Mouse (Mus musculus) limb, embryonic 12.5 days (tissue): ENCODE data around the gene Ptprq. TPM values are rescaled to one million over a fixed set of nuclear protein-coding genes. Genes with fewer than 3 reads are reported as not detected.

ENCODE experiments used
- ATAC-seq: fragments of 200-750 bp; cut with Nextera tagmentation; 2 replicates; pipeline ENCODE4 v1.8.0; 2017; ENCODE audit warnings: low read depth, moderate TSS enrichment; ENCODE audit not compliant: insufficient number of reproducible peaks, insufficient read depth, low FRiP score, low TSS enrichment
- H3K27ac ChIP-seq: fragments of 300-500 bp; sonication (generic); 2 replicates; pipeline ENCODE4 v1.5.1; 2016; ENCODE audit warnings: mild to moderate bottlenecking, moderate library complexity
- H3K27me3 ChIP-seq: fragments of 300-500 bp; sonication (generic); 2 replicates; pipeline ENCODE4 v1.6.1; 2016; ENCODE audit warnings: mild to moderate bottlenecking, moderate library complexity
- H3K36me3 ChIP-seq: fragments of 300-500 bp; sonication (generic); 2 replicates; pipeline ENCODE4 v1.6.1; 2016; ENCODE audit warnings: mild to moderate bottlenecking, moderate library complexity
- H3K4me1 ChIP-seq: fragments of 300-500 bp; sonication (generic); replicated peaks from 2 replicates; pipeline ENCODE4 v1.6.1; 2016
- H3K4me2 ChIP-seq: fragments of 300-500 bp; sonication (generic); 2 replicates; pipeline ENCODE4 v1.6.1; 2016; ENCODE audit warnings: mild to moderate bottlenecking, moderate library complexity
- H3K4me3 ChIP-seq: fragments of 300-500 bp; sonication (generic); replicated peaks from 2 replicates; pipeline ENCODE4 v1.5.1; 2016; ENCODE audit warnings: mild to moderate bottlenecking
- H3K9ac ChIP-seq: fragments of 300-500 bp; sonication (generic); replicated peaks from 2 replicates; pipeline ENCODE4 v1.6.1; 2016; ENCODE audit warnings: mild to moderate bottlenecking, moderate library complexity
- H3K9me3 ChIP-seq: fragments of 300-500 bp; sonication (generic); 2 replicates; pipeline ENCODE4 v1.6.1; 2016; ENCODE audit warnings: mild to moderate bottlenecking, moderate library complexity
- WGBS: fragments of 180-500 bp; shearing (Covaris S2); methylation state at CpG from one replicate; pipeline ENCODE4 v1.1.7; 2016; 5-methylcytosine and 5-hydroxymethylcytosine counted together
- polyA plus RNA-seq: library from polyadenylated mRNA; unstranded; fragments of >200 nt; fragmentation: Nextera tagmentation; extraction: Ambion mirVana; gene quantifications from 2 replicates; pipeline ENCODE4 v1.2.1, GENCODE M21; 2016

Ptprq gene
- polyA plus RNA-seq, 1 experiment from 2014 or later = 0.21 TPM

DNA sequence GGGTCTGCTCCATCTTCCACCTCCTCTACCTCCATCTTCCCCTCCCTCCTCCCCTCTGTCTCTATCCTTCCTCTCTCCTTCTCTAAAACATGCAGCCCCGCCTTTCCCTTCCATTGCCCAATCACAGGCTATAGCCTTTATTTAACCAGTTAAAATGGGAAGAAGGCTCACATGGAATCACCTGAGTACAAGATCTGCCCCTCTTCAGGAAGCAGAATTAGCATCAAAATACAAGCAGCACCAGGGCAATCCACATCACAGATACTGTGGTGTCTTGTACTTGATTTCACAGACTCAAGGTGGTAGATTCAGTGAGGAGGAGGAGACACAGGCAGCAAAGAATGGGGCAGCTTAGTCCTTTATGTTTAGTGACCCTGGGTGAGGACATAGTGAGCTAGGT is 191.1 kb downstream of the Ptprq start:
- H3K27ac ChIP-seq = no peak overlapping the region
- no peak overlapping the region for H3K4me3 ChIP-seq
- H3K27me3 ChIP-seq = no peaks in the 10 kb centered on the region
- H3K9me3 ChIP-seq = no peaks in the 10 kb centered on the region
- H3K36me3 ChIP-seq = no peaks in the 10 kb centered on the region
- no peak overlapping the region for H3K9ac ChIP-seq
- no peak overlapping the region for H3K4me2 ChIP-seq
- ATAC-seq = no peak
- no peaks in the 10 kb centered on the region for H3K4me1 ChIP-seq
- 75% methylated on average over 1 of the region's 1 CpGs for WGBS

DNA sequence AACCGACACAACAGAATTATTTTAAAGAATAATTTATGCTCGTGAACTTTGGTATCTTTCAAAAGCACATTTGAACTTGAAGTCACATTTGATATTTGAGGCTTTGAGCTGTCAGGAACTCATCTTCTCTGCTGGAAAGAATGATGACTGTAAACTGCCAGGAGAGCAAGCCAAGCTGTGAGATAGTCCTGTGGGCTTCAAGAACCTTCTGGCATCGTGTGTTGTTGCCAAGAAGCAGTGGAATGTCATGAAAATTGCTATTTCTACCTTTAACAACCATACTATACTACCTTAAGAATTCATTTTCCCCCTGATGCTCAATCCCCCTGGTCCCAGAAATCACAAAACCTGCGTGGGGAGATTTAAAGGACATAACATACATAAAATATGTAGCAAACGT is 200.6 kb downstream of the Ptprq start:
- no peak for ATAC-seq
- H3K4me1 ChIP-seq = no peaks in the 10 kb centered on the region
- H3K27ac ChIP-seq = no peak overlapping the region
- no peaks in the 10 kb centered on the region for H3K9me3 ChIP-seq
- no peaks in the 10 kb centered on the region for H3K36me3 ChIP-seq
- WGBS = 75% methylated on average over 5 of the region's 5 CpGs
- no peaks in the 10 kb centered on the region for H3K27me3 ChIP-seq
- H3K9ac ChIP-seq = no peak overlapping the region
- no peak overlapping the region for H3K4me2 ChIP-seq
- H3K4me3 ChIP-seq = no peak overlapping the region

DNA sequence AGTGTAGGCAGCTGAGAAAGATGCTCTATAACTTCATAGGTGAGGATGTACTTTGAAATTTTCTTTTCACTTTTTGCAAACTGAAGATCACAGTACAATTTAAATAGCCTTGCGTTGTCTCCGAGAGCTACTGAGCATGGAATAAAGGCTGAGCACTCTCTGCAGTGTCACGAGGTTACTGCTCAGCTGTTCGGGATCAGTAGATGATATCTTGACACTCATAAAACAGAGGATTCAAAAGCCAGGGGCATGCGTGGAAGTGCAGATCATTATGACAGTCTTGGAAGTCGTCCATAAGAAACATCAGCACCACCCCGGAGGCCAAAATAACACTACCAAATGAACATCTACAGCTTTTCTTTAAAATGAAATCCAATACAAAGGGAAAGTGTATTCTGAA is 203.2 kb downstream of the Ptprq start:
- WGBS = 76% methylated on average over 7 of the region's 7 CpGs
- Histone ChIP-seq H3K9me3 (no peaks in the 10 kb centered on the region), H3K4me1 (no peaks in the 10 kb centered on the region), H3K4me2 (no peak overlapping the region), H3K27me3 (no peaks in the 10 kb centered on the region), H3K36me3 (no peaks in the 10 kb centered on the region), H3K27ac (no peak overlapping the region), H3K9ac (no peak overlapping the region), H3K4me3 (no peak overlapping the region)
- ATAC-seq = no peak

DNA sequence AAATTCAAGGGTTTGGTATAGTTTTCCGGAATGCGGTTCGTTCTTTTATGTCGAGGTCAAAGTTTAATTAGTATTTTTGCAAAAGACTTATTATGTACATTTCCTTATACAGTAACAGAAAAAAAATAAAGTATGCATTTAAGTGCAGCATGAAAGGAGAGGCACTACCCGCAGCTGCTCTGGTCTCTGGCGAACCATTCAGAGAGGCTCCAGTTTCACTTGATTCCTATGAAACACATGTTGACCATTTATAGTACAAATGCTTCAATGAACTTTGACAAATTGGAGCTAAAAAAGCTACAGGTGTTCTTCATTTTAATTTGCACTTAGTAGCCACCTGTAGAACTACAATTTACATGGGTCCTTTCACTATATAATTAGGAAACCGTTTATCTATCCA is 205.1 kb downstream of the Ptprq start:
- H3K9ac ChIP-seq = no peak overlapping the region
- H3K36me3 ChIP-seq = no peaks in the 10 kb centered on the region
- no peak overlapping the region for H3K27ac ChIP-seq
- no peak for ATAC-seq
- H3K27me3 ChIP-seq = no peaks in the 10 kb centered on the region
- H3K4me2 ChIP-seq = no peak overlapping the region
- H3K4me3 ChIP-seq = no peak overlapping the region
- 39% methylated on average over 7 of the region's 7 CpGs for WGBS
- no peaks in the 10 kb centered on the region for H3K9me3 ChIP-seq
- no peaks in the 10 kb centered on the region for H3K4me1 ChIP-seq

DNA sequence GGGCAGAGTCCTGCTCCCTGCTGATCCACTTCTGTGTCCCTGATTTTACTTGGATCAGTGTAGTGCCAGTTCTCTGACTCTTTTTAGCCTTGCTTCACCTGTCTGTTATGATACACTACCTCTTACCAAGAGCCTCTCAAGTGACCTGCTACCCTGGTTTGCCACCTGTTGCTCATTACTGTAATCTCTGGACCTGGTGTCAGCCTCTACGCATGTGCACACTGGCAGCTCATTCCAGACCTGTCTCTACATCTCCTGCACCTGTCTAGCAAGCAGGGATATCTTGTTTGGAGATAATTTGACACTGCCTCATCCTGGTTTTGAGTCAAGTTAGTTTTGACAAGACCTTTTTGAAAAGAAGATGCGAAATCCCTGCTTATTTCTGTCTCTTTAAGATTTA is 213.5 kb downstream of the Ptprq start:
- WGBS = 64% methylated on average over 2 of the region's 2 CpGs
- H3K27me3 ChIP-seq = no peaks in the 10 kb centered on the region
- H3K27ac ChIP-seq = no peak overlapping the region
- no peaks in the 10 kb centered on the region for H3K36me3 ChIP-seq
- H3K9ac ChIP-seq = no peak overlapping the region
- H3K4me3 ChIP-seq = no peak overlapping the region
- H3K4me1 ChIP-seq = no peaks in the 10 kb centered on the region
- H3K9me3 ChIP-seq = no peaks in the 10 kb centered on the region
- H3K4me2 ChIP-seq = no peak overlapping the region
- no peak for ATAC-seq

DNA sequence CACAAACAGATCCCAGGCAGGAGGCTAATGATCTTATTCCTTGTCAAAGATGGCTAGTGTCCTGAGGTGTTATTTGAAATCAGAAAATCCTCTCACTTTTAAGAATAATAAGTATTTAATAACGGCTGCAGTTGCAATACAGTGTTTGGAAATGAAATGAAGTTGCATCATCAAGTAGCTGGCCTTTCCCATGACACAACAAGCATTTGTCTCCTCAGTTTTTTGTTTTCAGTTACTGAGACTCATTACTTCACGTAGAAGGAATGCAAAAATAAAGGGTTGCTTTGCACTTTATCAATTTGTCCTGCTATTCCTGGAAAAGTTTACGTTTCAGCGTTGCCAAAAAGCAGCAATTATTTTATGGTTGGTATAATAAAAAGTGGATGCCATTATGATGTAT is 216.4 kb downstream of the Ptprq start:
- Histone ChIP-seq H3K9me3 (no peaks in the 10 kb centered on the region), H3K4me1 (no peaks in the 10 kb centered on the region), H3K27me3 (no peaks in the 10 kb centered on the region), H3K4me2 (no peak overlapping the region), H3K36me3 (no peaks in the 10 kb centered on the region), H3K9ac (no peak overlapping the region), H3K4me3 (no peak overlapping the region), H3K27ac (no peak overlapping the region)
- no peak for ATAC-seq
- WGBS = 84% methylated on average over 4 of the region's 4 CpGs

DNA sequence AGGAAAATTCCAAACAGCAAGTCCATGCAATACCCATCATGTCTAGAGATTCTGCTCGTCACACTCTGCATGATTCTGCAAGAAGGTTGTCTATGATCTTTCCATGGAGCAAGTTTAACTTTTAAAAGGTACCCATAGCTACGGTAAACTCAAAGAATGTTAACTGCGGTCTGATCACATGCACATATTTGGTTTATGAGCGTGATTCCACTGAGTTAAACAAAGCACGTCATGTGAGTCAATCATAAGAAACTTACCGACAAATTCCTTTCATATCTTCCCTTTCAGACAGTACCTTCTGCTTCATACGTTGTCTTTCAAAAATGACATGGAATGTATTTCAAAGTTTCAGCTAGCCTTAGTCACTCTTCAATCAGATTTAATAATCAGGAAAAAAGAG is 217.7 kb downstream of the Ptprq start:
- 87% methylated on average over 7 of the region's 7 CpGs for WGBS
- H3K36me3 ChIP-seq = no peaks in the 10 kb centered on the region
- ATAC-seq = no peak
- H3K4me2 ChIP-seq = no peak overlapping the region
- H3K9ac ChIP-seq = no peak overlapping the region
- no peaks in the 10 kb centered on the region for H3K27me3 ChIP-seq
- H3K4me3 ChIP-seq = no peak overlapping the region
- no peak overlapping the region for H3K27ac ChIP-seq
- no peaks in the 10 kb centered on the region for H3K4me1 ChIP-seq
- no peaks in the 10 kb centered on the region for H3K9me3 ChIP-seq

DNA sequence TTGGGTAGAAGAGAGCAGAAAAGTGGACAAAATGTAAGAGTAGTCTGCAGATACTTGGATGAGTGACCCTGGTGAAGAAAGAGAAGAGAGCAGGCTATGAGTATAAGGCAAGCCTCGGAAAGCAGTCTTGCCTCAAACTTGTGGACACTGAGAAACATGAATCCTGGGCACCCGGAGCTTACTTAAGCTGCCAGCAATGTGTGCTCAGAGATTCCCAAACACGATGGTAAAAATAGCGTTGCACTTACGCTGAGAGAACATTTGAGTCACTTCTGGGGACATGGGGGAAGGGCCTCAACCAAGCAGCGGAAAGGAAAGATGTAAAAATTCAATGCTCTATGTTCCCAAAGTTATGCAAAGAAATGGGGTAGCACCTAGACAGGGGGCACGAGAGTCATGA is 220.2 kb downstream of the Ptprq start:
- H3K27me3 ChIP-seq = no peaks in the 10 kb centered on the region
- no peak overlapping the region for H3K4me2 ChIP-seq
- ATAC-seq = no peak
- no peak overlapping the region for H3K4me3 ChIP-seq
- WGBS = 81% methylated on average over 7 of the region's 7 CpGs
- H3K4me1 ChIP-seq = no peaks in the 10 kb centered on the region
- H3K36me3 ChIP-seq = no peaks in the 10 kb centered on the region
- H3K9me3 ChIP-seq = no peaks in the 10 kb centered on the region
- no peak overlapping the region for H3K27ac ChIP-seq
- no peak overlapping the region for H3K9ac ChIP-seq

DNA sequence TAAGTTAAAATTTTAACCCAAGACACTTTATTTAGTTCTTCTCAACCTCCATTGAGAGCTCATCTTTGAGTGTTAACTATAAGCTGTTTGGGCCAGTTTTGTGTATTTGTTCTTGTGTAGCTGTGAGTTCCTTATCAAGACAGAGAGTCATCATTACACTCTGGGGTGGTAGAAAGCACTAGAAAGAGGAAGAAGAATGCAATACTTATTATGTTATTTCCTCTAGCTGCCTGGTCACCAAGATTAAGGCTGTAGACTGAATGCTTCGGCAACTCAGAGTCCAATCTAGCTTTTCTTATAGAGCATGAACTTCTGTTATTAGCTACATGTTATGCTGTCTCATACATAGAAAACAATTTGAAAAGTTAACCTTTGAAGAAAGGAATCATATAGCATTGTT is 223.4 kb downstream of the Ptprq start:
- peaks cover 15% of the 10 kb centered on the region for H3K4me1 ChIP-seq
- peaks cover 9% of the 10 kb centered on the region; the same call in 1 of the 2 replicates for H3K27me3 ChIP-seq
- H3K36me3 ChIP-seq = no peaks in the 10 kb centered on the region
- H3K27ac ChIP-seq = no peak overlapping the region
- ATAC-seq = no peak
- no peak overlapping the region for H3K4me3 ChIP-seq
- no peak overlapping the region for H3K4me2 ChIP-seq
- no peaks in the 10 kb centered on the region for H3K9me3 ChIP-seq
- WGBS = 90% methylated on average over 1 of the region's 1 CpGs
- no peak overlapping the region for H3K9ac ChIP-seq

DNA sequence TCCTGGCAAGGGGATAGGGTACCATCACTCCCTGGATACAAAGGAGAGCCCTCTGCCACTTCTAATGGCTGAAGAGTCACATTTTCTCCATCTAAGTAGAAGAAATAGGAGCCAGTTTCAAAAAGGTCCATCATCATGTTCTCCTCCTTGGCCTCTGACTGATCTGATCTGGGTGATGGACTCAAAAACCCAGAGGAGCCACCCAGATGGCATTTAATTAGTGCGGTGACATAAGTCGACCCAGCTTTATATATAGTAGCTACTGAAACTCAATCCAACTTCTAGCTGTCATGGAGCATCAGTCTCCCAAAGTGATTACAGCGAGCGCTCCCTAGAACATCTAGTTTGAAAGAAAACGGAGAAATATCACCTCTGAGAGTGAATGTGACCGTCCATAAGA is 225.3 kb downstream of the Ptprq start, which contains the start of gene Myf6:
Myf6 (minus strand) TSS at position 170 of the 400 bp plus-strand sequence.
- Histone ChIP-seq H3K4me1 (peaks cover 15% of the 10 kb centered on the region), H3K9me3 (no peaks in the 10 kb centered on the region), H3K4me3 (peak within 1 kb of the TSS; percentile 23; the same call in 1 of the 2 replicates), H3K9ac (no peak within 1 kb of the TSS; the same call in 1 of the 2 replicates), H3K27me3 (peaks cover 9% of the 10 kb centered on the region; the same call in 1 of the 2 replicates), H3K4me2 (peak within 1 kb of the TSS; percentile 52), H3K27ac (no peak within 1 kb of the TSS), H3K36me3 (no peaks in the 10 kb centered on the region)
- ATAC-seq = no peak
- WGBS = 83% methylated on average over 6 of the region's 6 CpGs

DNA sequence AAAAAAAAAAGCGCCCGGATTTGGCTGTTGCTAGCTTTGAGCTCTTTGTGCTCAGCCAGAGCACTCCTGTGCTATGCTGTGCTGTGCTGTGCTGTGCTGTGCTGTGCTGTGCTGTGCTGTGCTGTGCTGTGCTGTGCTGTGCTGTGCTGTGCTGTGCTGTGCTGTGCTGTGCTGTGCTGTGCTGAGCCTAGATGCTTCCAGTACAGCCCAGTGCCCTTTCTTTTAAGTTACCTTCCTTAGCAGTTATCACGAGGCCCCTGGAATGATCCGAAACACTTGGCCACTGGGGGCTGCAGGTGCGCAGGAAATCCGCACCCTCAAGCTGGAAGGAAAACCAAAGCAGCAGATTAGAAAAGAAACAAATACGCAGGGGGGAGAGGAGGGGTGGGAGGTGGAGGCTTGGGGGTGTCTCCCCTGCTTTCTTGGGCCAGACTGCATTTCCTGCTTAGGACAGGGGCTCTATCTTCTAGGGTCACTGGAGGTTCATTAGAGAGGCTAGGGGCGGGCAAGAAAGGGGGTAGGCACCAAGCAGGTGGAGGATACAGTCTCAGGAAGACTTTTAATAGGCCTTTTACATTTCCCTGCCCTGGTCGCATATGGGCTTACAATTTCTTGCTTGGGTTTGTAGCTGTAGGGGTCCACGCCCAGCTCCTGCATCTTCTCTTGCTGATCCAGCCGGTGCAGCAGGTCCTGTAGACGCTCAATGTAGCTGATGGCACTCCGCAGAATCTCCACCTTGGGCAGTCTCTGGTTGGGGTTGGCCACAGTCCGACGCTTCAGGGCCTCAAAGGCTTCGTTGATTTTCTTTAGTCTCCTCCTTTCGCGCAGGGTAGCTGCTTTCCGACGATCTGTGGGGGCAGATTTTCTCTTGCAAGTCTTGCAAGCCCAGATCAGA is 226.0 kb downstream of the Ptprq start:
- H3K4me1 ChIP-seq = peaks cover 16% of the 10 kb centered on the region
- no peaks in the 10 kb centered on the region for H3K36me3 ChIP-seq
- H3K9ac ChIP-seq = no peak overlapping the region; the same call in 1 of the 2 replicates
- peak overlapping the region; percentile 52 for H3K4me2 ChIP-seq
- no peaks in the 10 kb centered on the region for H3K9me3 ChIP-seq
- peak overlapping the region; percentile 23 for H3K4me3 ChIP-seq
- ATAC-seq = peak; percentile 76; the same call in 1 of the 2 replicates
- peaks cover 14% of the 10 kb centered on the region; the same call in 1 of the 2 replicates for H3K27me3 ChIP-seq
- 36% methylated on average over 20 of the region's 20 CpGs for WGBS
- H3K27ac ChIP-seq = no peak overlapping the region
